ENCODE assay signal across 21 mouse cellular contexts in the genomic region with DNA sequence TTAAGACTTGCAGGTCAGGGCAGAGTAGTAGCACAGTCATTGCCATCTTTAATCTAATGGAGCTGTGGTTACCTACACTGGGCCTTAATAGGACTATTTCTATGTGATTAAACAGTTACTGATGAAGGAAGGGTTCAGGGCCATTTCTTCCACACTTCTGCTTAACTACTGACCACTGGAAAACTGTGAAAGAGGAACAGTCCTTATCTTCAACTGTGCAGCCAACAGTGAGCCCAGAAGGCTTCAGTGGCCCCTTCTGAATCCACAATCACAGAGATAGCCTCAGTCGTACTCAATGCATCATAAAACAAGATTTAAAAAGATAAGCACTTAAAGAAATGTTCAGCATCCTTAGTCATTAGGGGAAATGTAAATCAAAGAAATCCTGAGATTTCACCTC.
"Had no signal": no experiment of that assay in that cellular context is flagged by ENCODE, and none has a peak within 500 bp of the region (broad histone marks: within the 10 kb centered on the region; RNA-seq: fewer than 3 reads in every experiment).

No protein-coding gene starts in this region.

- DNase-seq: cerebellum, adult 8-10 months; cerebellum, adult 9-10 months; cerebellum, adult 9-11 months; cerebellum, postnatal 10 days; cerebellum, postnatal 14 days; cerebellum, postnatal 25 days; cerebellum, postnatal 36 days; embryo, embryonic 11 days; forebrain, postnatal 0 days; gastrocnemius, adult 2 months; gastrocnemius, postnatal 10 days; gastrocnemius, postnatal 14 days; gastrocnemius, postnatal 25 days; gastrocnemius, postnatal 36 days; heart, adult 11 months; heart, adult 18-20 months; heart, adult 2 months had no signal

- ATAC-seq: forebrain, embryonic 13.5 days; forebrain, embryonic 14.5 days; forebrain, embryonic 15.5 days; forebrain, embryonic 16.5 days; forebrain, postnatal 0 days had no signal
